Mouse (Mus musculus) CD4-positive, CD25-positive, alpha-beta regulatory T cell, adult 4 months (primary cell): Measurements from ENCODE around the gene Tagln2. TPM values are rescaled to one million over a fixed set of nuclear protein-coding genes. Genes with fewer than 3 reads are reported as not detected.

Experiments used
- ATAC-seq: one replicate; pipeline ENCODE4 v1.8.0; 2017
- polyA plus RNA-seq, 2 experiments: library from polyadenylated mRNA; unstranded; fragments of 100-300 nt; shearing (Covaris generic); gene quantifications; one replicate each; pipeline ENCODE4 v1.2.1; 2017

Gene Tagln2
- polyA plus RNA-seq, 2 experiments from 2014 or later: 226 to 278 TPM

GRCm38 (mm10) chr1:172481540-172482280 is 18.1 kb upstream of the Tagln2 start, which contains the start of gene Igsf9:
Gene Igsf9 (plus strand): TSS chr1:172481788.
- peak; percentile 86 for ATAC-seq

GRCm38 (mm10) chr1:172482518-172483360 is 17.1 kb upstream of the Tagln2 start:
- ATAC-seq: no peak

- no peak for ATAC-seq
Measured at GRCm38 (mm10) chr1:172483361-172483660, 16.5 kb upstream of the Tagln2 start.

- no peak for ATAC-seq
Measured at GRCm38 (mm10) chr1:172484236-172484635, 15.6 kb upstream of the Tagln2 start.

- ATAC-seq: no peak
Measured at GRCm38 (mm10) chr1:172484671-172485070, 15.2 kb upstream of the Tagln2 start.

GRCm38 (mm10) chr1:172485821-172486220 is 14.0 kb upstream of the Tagln2 start:
- no peak for ATAC-seq

GRCm38 (mm10) chr1:172486236-172486635 is 13.6 kb upstream of the Tagln2 start:
- no peak for ATAC-seq

GRCm38 (mm10) chr1:172486651-172487050 is 13.2 kb upstream of the Tagln2 start:
- ATAC-seq: no peak

- no peak for ATAC-seq
Measured at GRCm38 (mm10) chr1:172487859-172488258, 12.0 kb upstream of the Tagln2 start.

- ATAC-seq: no peak
Measured at GRCm38 (mm10) chr1:172488831-172489230, 11.0 kb upstream of the Tagln2 start.

- ATAC-seq: no peak
Measured at GRCm38 (mm10) chr1:172489585-172490250, 10.1 kb upstream of the Tagln2 start.

GRCm38 (mm10) chr1:172490261-172490661 is 9.6 kb upstream of the Tagln2 start:
- peak; percentile 80 for ATAC-seq

GRCm38 (mm10) chr1:172492047-172492446 is 7.8 kb upstream of the Tagln2 start:
- no peak for ATAC-seq

GRCm38 (mm10) chr1:172493516-172493915 is 6.3 kb upstream of the Tagln2 start:
- no peak for ATAC-seq

GRCm38 (mm10) chr1:172496030-172496429 is 3.8 kb upstream of the Tagln2 start:
- no peak for ATAC-seq

GRCm38 (mm10) chr1:172497428-172497827 is 2.4 kb upstream of the Tagln2 start:
- no peak for ATAC-seq

GRCm38 (mm10) chr1:172500451-172501370 is 864 bp downstream of the Tagln2 start:
- ATAC-seq: peak; percentile 35

- peak; percentile 69 for ATAC-seq
Measured at GRCm38 (mm10) chr1:172501371-172502144, 1.7 kb downstream of the Tagln2 start.

- peak; percentile 4 for ATAC-seq
Measured at GRCm38 (mm10) chr1:172502145-172503110, 2.6 kb downstream of the Tagln2 start.
